Mouse (Mus musculus) macrophage (primary cell): ENCODE measurements around the gene Opa3. TPM values are rescaled to one million over a fixed set of nuclear protein-coding genes. Genes with fewer than 3 reads are reported as not detected.
"Not testable (repeated sequence)": the region's sequence is repeated elsewhere in the genome, so short reads cannot be mapped to it uniquely, and the experiment has no call there.

Source experiments
- H3K27ac ChIP-seq: fragments of 350-480 bp; formaldehyde crosslinking; 2 replicates; pipeline ENCODE4 v1.9.0; 2021
- H3K36me3 ChIP-seq: fragments of 350-480 bp; formaldehyde crosslinking; 2 replicates; pipeline ENCODE4 v1.9.0; 2021; ENCODE audit errors: inconsistent target
- H3K4me3 ChIP-seq: fragments of 350-480 bp; formaldehyde crosslinking; 2 replicates; pipeline ENCODE4 v1.9.0; 2021; ENCODE audit errors: inconsistent target
- H3K79me2 ChIP-seq: fragments of 350-480 bp; formaldehyde crosslinking; 2 replicates; pipeline ENCODE4 v1.9.0; 2021; ENCODE audit errors: inconsistent target
- WGBS: methylation state at CpG from one replicate; pipeline ENCODE4 v1.1.7; 2026; ENCODE audit warnings: inconsistent platforms; ENCODE audit not compliant: missing documents; 5-methylcytosine and 5-hydroxymethylcytosine counted together
- polyA plus RNA-seq: library from polyadenylated mRNA; stranded (reverse); fragments of 250-400 nt; gene quantifications from 3 replicates; pipeline ENCODE4 v1.2.4, GENCODE M21; 2018; ENCODE audit warnings: inconsistent platforms

Opa3 gene
- polyA plus RNA-seq, 1 experiment from 2014 or later, result 18.5 TPM

DNA sequence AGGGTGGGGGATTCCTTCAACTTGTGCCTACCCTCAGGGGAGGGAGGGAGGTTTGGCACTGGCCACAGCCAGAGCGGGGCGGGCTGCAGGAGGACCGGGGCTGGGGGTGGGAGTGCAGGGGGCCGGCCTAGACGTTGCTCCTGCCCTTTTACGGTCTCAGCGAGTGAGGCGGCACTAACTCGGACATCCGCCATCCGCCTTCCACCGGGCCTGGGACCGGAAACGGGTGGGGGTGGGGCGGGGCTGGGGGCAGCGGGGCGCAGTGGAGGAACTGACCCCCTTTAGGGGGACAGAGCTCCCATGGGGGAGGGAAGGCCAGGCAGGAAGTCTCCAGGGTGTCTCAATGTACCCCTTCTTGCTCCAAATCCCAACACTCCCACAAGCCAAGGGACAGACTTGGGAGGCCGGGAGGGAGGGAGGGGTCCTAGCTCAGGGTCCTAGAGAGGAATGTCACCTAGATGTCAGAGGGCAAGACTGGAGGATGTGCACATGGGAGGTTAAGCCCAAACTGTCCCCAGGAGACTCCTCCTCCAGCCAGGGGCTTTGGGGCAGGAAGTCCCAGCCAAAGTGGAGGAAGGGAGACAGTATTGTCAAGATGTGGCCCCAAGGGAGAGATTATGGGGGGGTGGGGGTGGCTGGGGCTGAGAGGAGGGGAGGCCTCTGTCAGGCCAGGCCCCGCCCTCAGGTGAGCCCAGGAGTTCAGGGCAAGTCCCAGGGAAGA, 41.7 kb downstream of the Opa3 start:
- peak overlapping the region; percentile 71 for H3K27ac ChIP-seq
- 3% methylated on average over 18 of the region's 19 CpGs for WGBS
- H3K79me2 ChIP-seq, result peaks cover 63% of the 10 kb centered on the region
- H3K4me3 ChIP-seq, result peak overlapping the region; percentile 82
- peaks cover 3% of the 10 kb centered on the region; the same call in 1 of the 2 replicates for H3K36me3 ChIP-seq

GRCm38 (mm10) chr7:19270509-19271237, 42.5 kb downstream of the Opa3 start:
- Histone ChIP-seq H3K36me3 (no peaks in the 10 kb centered on the region), H3K79me2 (peaks cover 55% of the 10 kb centered on the region), H3K4me3 (peak overlapping the region; percentile 82), H3K27ac (peak overlapping the region; percentile 71)
- WGBS, result under 1% methylated on average over 19 of the region's 21 CpGs

GRCm38 (mm10) chr7:19271238-19272172, 43.4 kb downstream of the Opa3 start, which contains the start of gene Vasp:
Gene Vasp, minus strand, starts transcription at chr7:19271817.
- H3K36me3 ChIP-seq, result no peaks in the 10 kb centered on the region
- H3K27ac ChIP-seq, result peak within 1 kb of the TSS; percentile 75
- under 1% methylated on average over 62 of the region's 62 CpGs for WGBS
- H3K4me3 ChIP-seq, result peak within 1 kb of the TSS; percentile 82
- H3K79me2 ChIP-seq, result peaks cover 47% of the 10 kb centered on the region

DNA sequence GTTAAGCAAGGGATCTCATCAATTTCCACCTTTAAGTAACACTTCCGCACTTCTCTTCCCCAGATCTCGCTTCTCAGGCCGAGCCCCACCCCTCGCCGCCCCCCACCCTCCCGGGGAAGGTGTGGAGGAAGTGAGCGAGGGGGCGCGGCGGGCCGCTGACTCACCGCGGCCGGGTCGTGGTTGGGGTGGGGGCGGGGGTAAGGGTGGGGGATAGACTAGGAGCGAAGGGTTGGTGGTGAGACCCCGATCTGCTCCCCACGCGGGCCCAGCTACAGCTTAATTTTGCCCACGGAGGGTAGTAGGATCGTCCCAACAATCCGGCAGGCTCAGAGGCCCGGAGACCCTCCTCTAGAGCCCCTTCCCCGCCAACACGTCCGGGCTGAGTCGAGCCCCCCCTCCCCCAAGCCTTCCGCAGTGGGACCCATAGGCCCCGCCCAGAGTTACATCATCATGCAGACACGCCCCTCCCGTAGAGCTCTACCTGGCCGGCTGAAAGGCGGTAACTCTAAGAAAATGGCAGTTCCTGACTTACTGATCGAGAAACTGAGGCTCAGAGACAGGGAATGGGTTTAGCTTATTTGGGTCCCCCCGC, 44.1 kb downstream of the Opa3 start:
- 3% methylated on average over 28 of the region's 36 CpGs for WGBS
- Histone ChIP-seq H3K36me3 (no peaks in the 10 kb centered on the region), H3K79me2 (peaks cover 39% of the 10 kb centered on the region), H3K27ac (peak overlapping the region; percentile 75), H3K4me3 (peak overlapping the region; percentile 82)

DNA sequence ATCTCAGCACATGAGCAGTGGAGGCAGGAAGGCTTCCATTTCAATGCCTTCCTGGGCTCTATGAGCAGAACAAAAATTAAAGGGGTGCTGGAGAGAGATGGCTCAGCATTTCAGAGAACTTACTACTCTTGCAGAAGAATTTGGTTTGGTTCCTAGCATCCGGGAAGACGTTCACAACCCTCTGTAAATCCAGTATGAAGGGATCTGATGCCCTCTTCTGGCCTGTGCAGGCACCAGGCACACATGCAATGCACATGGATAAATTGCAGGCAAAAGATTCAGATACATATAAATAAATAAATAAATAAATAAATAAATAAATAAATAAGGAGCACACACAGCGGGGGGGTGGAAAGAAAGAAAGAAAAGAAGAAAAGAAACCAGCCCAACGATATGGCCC, 48.1 kb downstream of the Opa3 start:
- Histone ChIP-seq H3K27ac (no peak overlapping the region), H3K36me3 (no peaks in the 10 kb centered on the region), H3K79me2 (no peaks in the 10 kb centered on the region), H3K4me3 (no peak overlapping the region)
- 71% methylated on average over 3 of the region's 4 CpGs for WGBS

- Histone ChIP-seq H3K36me3 (no peaks in the 10 kb centered on the region), H3K27ac (no peak overlapping the region), H3K79me2 (no peaks in the 10 kb centered on the region), H3K4me3 (no peak overlapping the region)
- 13% methylated on average over 26 of the region's 34 CpGs for WGBS
These were observed 50.9 kb downstream of the Opa3 start for GRCm38 (mm10) chr7:19279052-19279451.

- H3K4me3 ChIP-seq, result no peak within 1 kb of the TSS
These were observed 51.5 kb downstream of the Opa3 start, which contains the start of gene Ppm1n for GRCm38 (mm10) chr7:19279581-19280114. Gene Ppm1n, minus strand, starts transcription at chr7:19280064.

GRCm38 (mm10) chr7:19281680-19282304, 53.7 kb downstream of the Opa3 start:
- H3K27ac ChIP-seq, H3K79me2 ChIP-seq, H3K36me3 ChIP-seq, H3K4me3 ChIP-seq: not testable (repeated sequence)
- WGBS, result 26% methylated on average over 5 of the region's 6 CpGs

More at GRCm38 (mm10) chr7:19279581-19280114, 51.5 kb downstream of the Opa3 start, which contains the start of gene Ppm1n:
- 2% methylated on average over 42 of the region's 46 CpGs for WGBS
- H3K36me3 ChIP-seq, result no peaks in the 10 kb centered on the region
- H3K79me2 ChIP-seq, result no peaks in the 10 kb centered on the region
- no peak within 1 kb of the TSS for H3K27ac ChIP-seq

GRCm38 (mm10) chr7:19282385-19282784, 54.3 kb downstream of the Opa3 start, which contains the start of gene Rtn2:
Gene Rtn2, plus strand, starts transcription at chr7:19282624.
- Histone ChIP-seq H3K79me2 (no peaks in the 10 kb centered on the region), H3K36me3 (no peaks in the 10 kb centered on the region), H3K4me3 (no peak within 1 kb of the TSS), H3K27ac (no peak within 1 kb of the TSS)
- WGBS, result 2% methylated on average over 29 of the region's 37 CpGs

DNA sequence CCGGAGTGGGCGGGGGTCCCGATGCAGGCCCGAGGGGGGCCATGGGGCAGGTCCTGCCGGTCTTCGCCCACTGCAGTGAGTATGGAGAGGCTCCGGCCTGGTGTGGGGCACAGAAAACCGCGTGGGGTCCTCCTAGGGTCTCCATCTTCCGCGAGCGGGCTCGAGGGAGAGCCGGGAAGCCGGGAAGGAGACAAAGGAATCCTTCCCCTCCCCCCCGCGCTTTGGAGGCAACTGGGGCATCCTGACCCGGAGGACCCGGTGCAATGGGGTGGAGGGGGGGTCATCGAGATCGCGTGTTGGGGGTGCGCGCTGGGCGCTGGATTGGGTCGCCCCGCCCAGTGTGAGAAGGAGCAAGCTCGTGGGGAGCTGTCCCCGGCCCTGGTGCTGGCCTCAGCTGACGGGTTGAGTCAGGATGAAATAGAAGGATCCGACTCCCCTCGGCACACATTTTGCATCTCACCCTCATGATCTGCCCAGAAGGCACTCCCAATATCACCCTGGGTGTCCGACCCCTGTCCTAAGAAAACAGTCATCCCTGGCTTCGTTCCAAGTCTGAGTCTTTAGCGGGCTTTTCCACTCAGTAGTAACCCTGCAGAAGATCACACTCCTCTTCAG, 54.8 kb downstream of the Opa3 start:
- 3% methylated on average over 35 of the region's 35 CpGs for WGBS
- Histone ChIP-seq H3K36me3 (no peaks in the 10 kb centered on the region), H3K4me3 (no peak overlapping the region), H3K79me2 (no peaks in the 10 kb centered on the region), H3K27ac (no peak overlapping the region)

- H3K79me2 ChIP-seq, result no peaks in the 10 kb centered on the region
- 45% methylated on average over 14 of the region's 14 CpGs for whole genome bisulfite sequencing
- H3K36me3 ChIP-seq, result no peaks in the 10 kb centered on the region
- H3K27ac ChIP-seq, result no peak overlapping the region
- no peak overlapping the region for H3K4me3 ChIP-seq
These were observed 55.3 kb downstream of the Opa3 start for GRCm38 (mm10) chr7:19283406-19283804.

DNA sequence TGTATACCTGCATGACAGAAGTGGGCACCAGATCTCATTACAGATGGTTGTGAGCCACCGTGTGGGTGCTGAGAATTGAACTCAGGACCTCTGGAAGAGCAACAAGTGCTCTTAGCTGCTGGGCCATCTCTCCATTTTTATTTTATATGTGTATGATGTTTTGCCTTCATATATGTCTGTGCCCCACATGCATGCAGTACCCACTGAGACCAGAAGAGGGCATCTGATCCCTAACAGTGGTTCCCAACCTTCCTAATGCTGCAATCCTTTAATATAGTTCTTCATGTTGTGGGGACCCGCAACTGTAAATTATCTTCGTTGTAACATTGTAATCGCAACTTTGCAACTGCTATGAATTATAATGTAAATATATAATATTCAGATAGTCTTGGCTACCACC, 56.6 kb downstream of the Opa3 start:
- H3K4me3 ChIP-seq, result no peak overlapping the region
- no peaks in the 10 kb centered on the region for H3K36me3 ChIP-seq
- no peak overlapping the region for H3K27ac ChIP-seq
- 8% methylated on average over 4 of the region's 4 CpGs for WGBS
- H3K79me2 ChIP-seq, result no peaks in the 10 kb centered on the region

DNA sequence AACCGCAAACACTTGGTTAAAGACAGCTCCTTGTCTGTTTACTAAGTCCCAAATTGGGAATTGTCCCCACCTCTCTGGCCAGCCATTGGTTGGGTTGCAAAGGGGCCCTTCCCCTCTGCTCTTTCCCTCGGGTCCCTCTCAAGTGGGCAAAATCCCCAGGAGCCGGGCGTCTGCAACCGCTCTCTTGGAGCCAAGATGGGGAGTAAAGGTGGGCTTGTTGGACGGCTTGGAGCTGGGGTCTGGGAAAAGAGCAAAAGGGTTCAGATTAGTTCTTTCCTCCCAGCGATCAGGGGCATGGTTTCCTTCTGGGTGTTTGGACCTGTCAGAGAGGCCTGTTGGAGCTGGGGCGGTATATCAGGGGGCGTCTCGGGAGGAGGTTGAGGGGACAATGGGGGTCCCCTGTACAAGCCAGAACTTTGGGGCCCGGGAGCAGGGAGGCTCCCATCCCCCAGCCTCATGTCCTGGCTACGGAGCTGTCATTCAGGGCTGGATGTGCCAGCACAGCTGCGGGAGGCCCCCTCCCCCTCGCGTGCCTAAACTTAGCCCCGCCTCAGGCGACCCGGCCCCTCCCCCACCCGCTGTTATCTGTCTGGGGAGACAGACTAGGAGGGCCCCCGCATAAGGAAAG, 62.9 kb downstream of the Opa3 start:
- WGBS, result 17% methylated on average over 18 of the region's 20 CpGs
- Histone ChIP-seq H3K79me2 (no peaks in the 10 kb centered on the region), H3K36me3 (no peaks in the 10 kb centered on the region), H3K27ac (no peak overlapping the region), H3K4me3 (no peak overlapping the region)
